Comparison of ENCODE assay signal across 9 mouse cellular contexts in genomic region chr12:24603266-24603665, GRCm38 (mm10). TPM values are rescaled to one million over a fixed set of nuclear protein-coding genes. Genes with fewer than 3 reads are reported as not detected.
DNase-seq lines count a peak whose midpoint lies in the region; ATAC-seq and TF ChIP-seq lines count a peak whose summit lies in the region.
"Had no signal": no experiment of that assay in that cellular context is flagged by ENCODE, and none has a peak within 500 bp of the region (broad histone marks: within the 10 kb centered on the region; RNA-seq: fewer than 3 reads in every experiment).

No protein-coding gene starts in this region.

- no peaks in the 10 kb centered on the region for H3K4me1 ChIP-seq in forebrain, embryonic 11.5 days (replicated peaks; ENCODE audit: control insufficient read depth, insufficient read depth, low read length)
- 0 out of 2 replicates have a peak, but pooled peaks cover 3% of the 10 kb centered on the region for H3K4me1 ChIP-seq in forebrain, embryonic 12.5 days
- no peaks in the 10 kb centered on the region for H3K4me1 ChIP-seq in embryonic fibroblast, embryonic 13.5 days (ENCODE audit: control insufficient read depth, insufficient read depth, low read length)
- no peaks in the 10 kb centered on the region; the same call in 1 of the 2 replicates for H3K4me1 ChIP-seq in hindbrain, postnatal 0 days (ENCODE audit: insufficient read depth, low read length)
- no peaks in the 10 kb centered on the region for H3K4me1 ChIP-seq in midbrain, embryonic 15.5 days
- peaks cover 3% of the 10 kb centered on the region; the same call in 1 of the 2 replicates for H3K4me1 ChIP-seq in stomach, embryonic 14.5 days (ENCODE audit: control insufficient read depth, insufficient read depth, low read length)

- no peak for TF ChIP-seq POLR2A in embryonic fibroblast, embryonic 13.5 days (IDR thresholded peaks at IDR 0.05; ENCODE audit: low read depth, low read length)

- no peak overlapping the region for H3K4me2 ChIP-seq in forebrain, embryonic 11.5 days (ENCODE audit: low read depth, low read length, severe bottlenecking)
- H3K4me2 ChIP-seq in forebrain, embryonic 12.5 days = no peak overlapping the region
- no peak overlapping the region for H3K4me2 ChIP-seq in hindbrain, postnatal 0 days (ENCODE audit: low read depth, low read length)
- no peak overlapping the region for H3K4me2 ChIP-seq in midbrain, embryonic 15.5 days
- H3K4me2 ChIP-seq in stomach, embryonic 14.5 days (replicated peaks; ENCODE audit: low read depth, low read length) = no peak overlapping the region

- peak; percentile 75 for DNase-seq in forebrain, embryonic 11.5 days (ENCODE audit: low spot score)
- peak; percentile 77 for DNase-seq in adrenal gland, postnatal 25 days
- peak; percentile 85 for DNase-seq in hindbrain, postnatal 0 days (ENCODE audit: low spot score)
- DNase-seq in left cerebral cortex, adult 2 months (ENCODE audit: extremely low spot score in 1 of 2, low spot score in 2 of 2) = peak; percentile 58 to 69

- 36% methylated on average over 2 of the region's 2 CpGs for WGBS in forebrain, embryonic 11.5 days
- 40% methylated on average over 2 of the region's 2 CpGs for WGBS in forebrain, embryonic 12.5 days
- 41% methylated on average over 2 of the region's 2 CpGs for WGBS in hindbrain, postnatal 0 days
- 37% methylated on average over 2 of the region's 2 CpGs for WGBS in midbrain, embryonic 15.5 days
- 40% methylated on average over 2 of the region's 2 CpGs for WGBS in stomach, embryonic 14.5 days

- no peaks in the 10 kb centered on the region for H3K9me3 ChIP-seq in forebrain, embryonic 11.5 days (ENCODE audit: control insufficient read depth, low read length)
- no peaks in the 10 kb centered on the region for H3K9me3 ChIP-seq in forebrain, embryonic 12.5 days
- no peaks in the 10 kb centered on the region for H3K9me3 ChIP-seq in hindbrain, postnatal 0 days (ENCODE audit: low read length)
- H3K9me3 ChIP-seq in midbrain, embryonic 15.5 days = no peaks in the 10 kb centered on the region
- H3K9me3 ChIP-seq in stomach, embryonic 14.5 days (ENCODE audit: control insufficient read depth, low read depth, low read length) = no peaks in the 10 kb centered on the region

- intact Hi-C loops in left cerebral cortex, adult 2 months (cut with DNase I) = loop anchor here (1.0 to 5.0 kb wide), 2 partner anchors 74 to 94 kb away; no protein-coding TSS in a partner anchor

- 0 out of 2 replicates have a peak, but pooled peaks have one; percentile 17 for TF ChIP-seq CTCF in embryonic fibroblast, embryonic 13.5 days (IDR thresholded peaks at IDR 0.05; ENCODE audit: borderline replicate concordance, insufficient read depth, low read length)
- TF ChIP-seq CTCF in hindbrain, postnatal 0 days (IDR thresholded peaks at IDR 0.05; ENCODE audit: low read depth) = peak; percentile 81
- TF ChIP-seq CTCF in left cerebral cortex, adult 2 months (IDR thresholded peaks at IDR 0.05) = peak; percentile 85

- no peaks in the 10 kb centered on the region for H3K36me3 ChIP-seq in forebrain, embryonic 11.5 days (ENCODE audit: control insufficient read depth, insufficient read depth, low read length)
- no peaks in the 10 kb centered on the region for H3K36me3 ChIP-seq in forebrain, embryonic 12.5 days (replicated peaks)
- H3K36me3 ChIP-seq in hindbrain, postnatal 0 days (ENCODE audit: insufficient read depth, low read length) = no peaks in the 10 kb centered on the region
- H3K36me3 ChIP-seq in midbrain, embryonic 15.5 days (replicated peaks) = no peaks in the 10 kb centered on the region
- no peaks in the 10 kb centered on the region for H3K36me3 ChIP-seq in stomach, embryonic 14.5 days (ENCODE audit: control insufficient read depth, insufficient read depth, low read length)

- ATAC-seq in forebrain, embryonic 11.5 days (replicated peaks; ENCODE audit: low FRiP score) = 0 out of 2 replicates have a peak, but pooled peaks have one; percentile 14
- no peak for ATAC-seq in forebrain, embryonic 12.5 days (ENCODE audit: low FRiP score)
- peak; percentile 59 for ATAC-seq in hindbrain, postnatal 0 days
- peak; percentile 61; the same call in 1 of the 2 replicates for ATAC-seq in midbrain, embryonic 15.5 days (replicated peaks)
- 0 out of 2 replicates have a peak, but pooled peaks have one; percentile 14 for ATAC-seq in stomach, embryonic 14.5 days (ENCODE audit: insufficient number of reproducible peaks, insufficient read depth, low FRiP score, low read depth)

- no peak overlapping the region for H3K4me3 ChIP-seq in forebrain, embryonic 11.5 days (ENCODE audit: low read depth, low read length)
- no peak overlapping the region for H3K4me3 ChIP-seq in forebrain, embryonic 12.5 days (replicated peaks)
- no peak overlapping the region for H3K4me3 ChIP-seq in embryonic fibroblast, embryonic 13.5 days (ENCODE audit: insufficient read depth, low read length)
- H3K4me3 ChIP-seq in hindbrain, postnatal 0 days (ENCODE audit: low read length) = no peak overlapping the region
- H3K4me3 ChIP-seq in left cerebral cortex, adult 2 months = no peak overlapping the region
- no peak overlapping the region for H3K4me3 ChIP-seq in midbrain, embryonic 15.5 days
- H3K4me3 ChIP-seq in stomach, embryonic 14.5 days (ENCODE audit: low read depth, low read length) = no peak overlapping the region

- H3K27ac ChIP-seq in forebrain, embryonic 11.5 days (ENCODE audit: low read depth, low read length) = no peak overlapping the region
- H3K27ac ChIP-seq in forebrain, embryonic 12.5 days = no peak overlapping the region
- no peak overlapping the region for H3K27ac ChIP-seq in embryonic fibroblast, embryonic 13.5 days (ENCODE audit: insufficient read depth, low read length)
- no peak overlapping the region for H3K27ac ChIP-seq in hindbrain, postnatal 0 days
- no peak overlapping the region for H3K27ac ChIP-seq in left cerebral cortex, adult 2 months
- no peak overlapping the region for H3K27ac ChIP-seq in midbrain, embryonic 15.5 days
- H3K27ac ChIP-seq in stomach, embryonic 14.5 days (ENCODE audit: low read length) = no peak overlapping the region
- H3K27ac ChIP-seq: macrophage had no signal

- H3K9ac ChIP-seq in forebrain, embryonic 11.5 days (ENCODE audit: low read length) = no peak overlapping the region
- no peak overlapping the region for H3K9ac ChIP-seq in forebrain, embryonic 12.5 days
- H3K9ac ChIP-seq in hindbrain, postnatal 0 days (replicated peaks; ENCODE audit: low read length) = no peak overlapping the region
- no peak overlapping the region for H3K9ac ChIP-seq in midbrain, embryonic 15.5 days
- no peak overlapping the region for H3K9ac ChIP-seq in stomach, embryonic 14.5 days (replicated peaks; ENCODE audit: low read depth, low read length)

- H3K27me3 ChIP-seq in forebrain, embryonic 11.5 days (ENCODE audit: control insufficient read depth, insufficient read depth, low read length) = no peaks in the 10 kb centered on the region
- H3K27me3 ChIP-seq in forebrain, embryonic 12.5 days = peaks cover 5% of the 10 kb centered on the region; the same call in 1 of the 2 replicates
- no peaks in the 10 kb centered on the region for H3K27me3 ChIP-seq in hindbrain, postnatal 0 days (ENCODE audit: insufficient read depth, low read length)
- no peaks in the 10 kb centered on the region for H3K27me3 ChIP-seq in midbrain, embryonic 15.5 days (replicated peaks)
- no peaks in the 10 kb centered on the region for H3K27me3 ChIP-seq in stomach, embryonic 14.5 days (ENCODE audit: control insufficient read depth, insufficient read depth, low read length)

RNA-seq across cellular contexts. Expression of gene Grhl1, which starts 31.2 kb away (rescaled TPM):
- 0.40 and 0.61 TPM in 2 replicates for polyA plus RNA-seq in forebrain, embryonic 11.5 days (2014; fragmentation: Nextera tagmentation; extraction: Ambion mirVana)
- 0.52 and 1.0 TPM in 2 replicates for polyA plus RNA-seq in forebrain, embryonic 12.5 days (2016; fragmentation: Nextera tagmentation; extraction: Ambion mirVana)
- 0.52 and 0.67 TPM in 2 replicates for total RNA-seq in adrenal gland, postnatal 25 days (2021)
- polyA plus RNA-seq in embryonic fibroblast, embryonic 13.5 days (2011; ENCODE audit: insufficient read length, low read depth, missing spikeins) = 0.23 and 0.61 TPM in 2 replicates
- 1.3 and 1.5 TPM in 2 replicates for total RNA-seq in hindbrain, postnatal 0 days (2014; rRNA removed)
- 1.2 and 1.4 TPM in 2 replicates for polyA plus RNA-seq in hindbrain, postnatal 0 days (2015; fragmentation: Nextera tagmentation; extraction: Ambion mirVana)
- total RNA-seq in left cerebral cortex, adult 2 months (2021) = 10 to 100 TPM; 13.1 to 13.2 TPM
- polyA plus RNA-seq in midbrain, embryonic 15.5 days (2015; fragmentation: Nextera tagmentation; extraction: Ambion mirVana) = 1.0 and 1.1 TPM in 2 replicates
- polyA plus RNA-seq in stomach, embryonic 14.5 days (2014; fragmentation: Nextera tagmentation; extraction: Ambion mirVana) = 2.6 and 3.8 TPM in 2 replicates

RNA-seq across cellular contexts. Expression of gene Klf11, which starts 47.8 kb away (rescaled TPM):
- 13.1 and 13.5 TPM in 2 replicates for polyA plus RNA-seq in forebrain, embryonic 11.5 days (2014; fragmentation: Nextera tagmentation; extraction: Ambion mirVana)
- 15.4 and 15.5 TPM in 2 replicates for polyA plus RNA-seq in forebrain, embryonic 12.5 days (2016; fragmentation: Nextera tagmentation; extraction: Ambion mirVana)
- 9.8 and 14.8 TPM in 2 replicates for total RNA-seq in adrenal gland, postnatal 25 days (2021)
- 3.2 and 5.9 TPM in 2 replicates for polyA plus RNA-seq in embryonic fibroblast, embryonic 13.5 days (2011; ENCODE audit: insufficient read length, low read depth, missing spikeins)
- 28.2 and 28.3 TPM in 2 replicates for total RNA-seq in hindbrain, postnatal 0 days (2014; rRNA removed)
- polyA plus RNA-seq in hindbrain, postnatal 0 days (2015; fragmentation: Nextera tagmentation; extraction: Ambion mirVana) = 18.0 and 20.4 TPM in 2 replicates
- total RNA-seq in left cerebral cortex, adult 2 months (2021) = 1 to 10 TPM; 5.1 to 7.8 TPM
- 19.2 and 19.9 TPM in 2 replicates for polyA plus RNA-seq in midbrain, embryonic 15.5 days (2015; fragmentation: Nextera tagmentation; extraction: Ambion mirVana)
- 14.3 and 14.7 TPM in 2 replicates for polyA plus RNA-seq in stomach, embryonic 14.5 days (2014; fragmentation: Nextera tagmentation; extraction: Ambion mirVana)

Comparison
In these comparisons a context has a peak if more than half of its experiments do, and no peak if none do; other contexts are left out.
1. CTCF ChIP-seq: peak in every context shown above with its lines; median percentile 85 in left cerebral cortex, adult 2 months; 81 in hindbrain, postnatal 0 days; 17 in embryonic fibroblast, embryonic 13.5 days.